Mouse (Mus musculus) liver, postnatal 0 days (tissue): ENCODE measurements around the gene Rag1.

Experiments used
- CTCF ChIP-seq: sonication (generic); IDR thresholded peaks from 2 replicates; pipeline ENCODE4 v1.5.1; 2016; ENCODE audit warnings: antibody characterized with exemption, low read depth
- EP300 ChIP-seq: IDR thresholded peaks from 2 replicates; pipeline ENCODE4 v1.6.1; 2016; ENCODE audit warnings: antibody characterized with exemption, low read depth, mild to moderate bottlenecking

GRCm38 (mm10) chr2:101598190-101599181 lies 50.8 kb downstream of the Rag1 start:
- no peak; the same call in 1 of the 2 replicates for TF ChIP-seq EP300
- no peak for TF ChIP-seq CTCF
